Mouse (Mus musculus): Measurements from ENCODE around the gene Adipor1. TPM values are rescaled to one million over a fixed set of nuclear protein-coding genes. Genes with fewer than 3 reads are reported as not detected.
"Not testable (repeated sequence)": the region's sequence is repeated elsewhere in the genome, so short reads cannot be mapped to it uniquely, and the experiment has no call there.

The Adipor1 gene
- total and polyA plus RNA-seq, 2 experiments = 71.5 to 92.7 TPM

DNA sequence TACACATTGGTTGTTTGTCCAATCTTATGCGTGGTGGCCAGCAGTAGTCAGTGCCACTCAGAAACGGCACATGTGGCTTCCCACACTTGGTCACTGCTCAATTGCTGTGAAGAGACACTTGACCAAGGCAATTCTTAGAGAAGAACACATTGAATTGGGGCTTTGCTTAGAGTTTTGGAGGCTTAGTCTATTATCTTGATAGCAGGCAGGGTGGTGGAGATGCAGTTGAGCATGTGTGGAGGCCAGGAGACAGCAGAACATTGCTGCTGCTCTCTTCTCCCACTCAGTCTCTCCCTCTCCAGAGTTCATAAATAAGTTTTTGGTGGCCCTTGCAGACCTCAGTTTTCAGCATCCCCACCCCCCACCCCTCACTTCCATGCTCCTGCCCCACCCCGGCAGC lies 27.2 kb downstream of the Adipor1 start:
- H3K27ac ChIP-seq (replicated peaks; ENCODE audit: insufficient read depth, low read depth, low read length) = no peak overlapping the region
- no peak for DNase-seq (ENCODE audit: extremely low read depth, low read depth, low spot score)
- 94% methylated on average over 3 of the region's 3 CpGs for WGBS
- no peaks in the 10 kb centered on the region for H3K36me3 ChIP-seq (ENCODE audit: control insufficient read depth, insufficient read depth, low read length)
- no peaks in the 10 kb centered on the region for H3K4me1 ChIP-seq (ENCODE audit: control insufficient read depth, insufficient read depth, low read length)
- H3K4me3 ChIP-seq (ENCODE audit: insufficient read depth, low read depth, low read length) = no peak overlapping the region
- no peak for TF ChIP-seq CTCF (IDR thresholded peaks at IDR 0.05; ENCODE audit: low read depth, low read length)
- TF ChIP-seq POLR2A (IDR thresholded peaks at IDR 0.05; ENCODE audit: extremely low read depth, insufficient read depth, low read length) = no peak
- H3K9ac ChIP-seq (ENCODE audit: low read depth, low read length) = no peak overlapping the region
- H3K79me2 ChIP-seq (ENCODE audit: control insufficient read depth, insufficient read depth, low read length) = no peaks in the 10 kb centered on the region
- H3K27me3 ChIP-seq (ENCODE audit: control insufficient read depth, insufficient read depth, low read length) = no peaks in the 10 kb centered on the region

GRCm38 (mm10) chr1:134443288-134443687 lies 28.1 kb downstream of the Adipor1 start:
- not testable (repeated sequence) for H3K27ac ChIP-seq (replicated peaks; ENCODE audit: insufficient read depth, low read depth, low read length); H3K9ac ChIP-seq (ENCODE audit: low read depth, low read length)
- 81% methylated on average over 1 of the region's 1 CpGs for WGBS

GRCm38 (mm10) chr1:134445418-134445817 lies 30.2 kb downstream of the Adipor1 start:
- H3K36me3 ChIP-seq (ENCODE audit: control insufficient read depth, insufficient read depth, low read length) = no peaks in the 10 kb centered on the region
- H3K9ac ChIP-seq (ENCODE audit: low read depth, low read length) = no peak overlapping the region
- TF ChIP-seq POLR2A (IDR thresholded peaks at IDR 0.05; ENCODE audit: extremely low read depth, insufficient read depth, low read length) (no peak), CTCF (IDR thresholded peaks at IDR 0.05; ENCODE audit: low read depth, low read length) (no peak)
- no peaks in the 10 kb centered on the region for H3K79me2 ChIP-seq (ENCODE audit: control insufficient read depth, insufficient read depth, low read length)
- H3K27ac ChIP-seq (replicated peaks; ENCODE audit: insufficient read depth, low read depth, low read length) = no peak overlapping the region
- no peak overlapping the region for H3K4me3 ChIP-seq (ENCODE audit: insufficient read depth, low read depth, low read length)
- 89% methylated on average over 2 of the region's 2 CpGs for WGBS
- no peaks in the 10 kb centered on the region for H3K4me1 ChIP-seq (ENCODE audit: control insufficient read depth, insufficient read depth, low read length)
- no peaks in the 10 kb centered on the region for H3K27me3 ChIP-seq (ENCODE audit: control insufficient read depth, insufficient read depth, low read length)
- DNase-seq (ENCODE audit: extremely low read depth, low read depth, low spot score) = no peak

More at GRCm38 (mm10) chr1:134443288-134443687, 28.1 kb downstream of the Adipor1 start:
- H3K4me1 ChIP-seq (ENCODE audit: control insufficient read depth, insufficient read depth, low read length); H3K27me3 ChIP-seq (ENCODE audit: control insufficient read depth, insufficient read depth, low read length); H3K79me2 ChIP-seq (ENCODE audit: control insufficient read depth, insufficient read depth, low read length); H3K36me3 ChIP-seq (ENCODE audit: control insufficient read depth, insufficient read depth, low read length); DNase-seq (ENCODE audit: extremely low read depth, low read depth, low spot score); H3K4me3 ChIP-seq (ENCODE audit: insufficient read depth, low read depth, low read length): not testable (repeated sequence)

GRCm38 (mm10) chr1:134448537-134448936 lies 33.4 kb downstream of the Adipor1 start:
- H3K4me3 ChIP-seq (ENCODE audit: insufficient read depth, low read depth, low read length); H3K27me3 ChIP-seq (ENCODE audit: control insufficient read depth, insufficient read depth, low read length); H3K9ac ChIP-seq (ENCODE audit: low read depth, low read length); H3K4me1 ChIP-seq (ENCODE audit: control insufficient read depth, insufficient read depth, low read length); H3K79me2 ChIP-seq (ENCODE audit: control insufficient read depth, insufficient read depth, low read length); H3K27ac ChIP-seq (replicated peaks; ENCODE audit: insufficient read depth, low read depth, low read length); H3K36me3 ChIP-seq (ENCODE audit: control insufficient read depth, insufficient read depth, low read length); DNase-seq (ENCODE audit: extremely low read depth, low read depth, low spot score): not testable (repeated sequence)
- 71% methylated on average over 3 of the region's 3 CpGs for WGBS

GRCm38 (mm10) chr1:134450201-134450600 lies 35.0 kb downstream of the Adipor1 start:
- H3K9ac ChIP-seq (ENCODE audit: low read depth, low read length) = no peak overlapping the region
- DNase-seq (ENCODE audit: extremely low read depth, low read depth, low spot score) = peak; percentile 77
- H3K36me3 ChIP-seq (ENCODE audit: control insufficient read depth, insufficient read depth, low read length) = no peaks in the 10 kb centered on the region
- TF ChIP-seq POLR2A (IDR thresholded peaks at IDR 0.05; ENCODE audit: extremely low read depth, insufficient read depth, low read length) (no peak), CTCF (IDR thresholded peaks at IDR 0.05; ENCODE audit: low read depth, low read length) (no peak)
- no peaks in the 10 kb centered on the region for H3K79me2 ChIP-seq (ENCODE audit: control insufficient read depth, insufficient read depth, low read length)
- no peak overlapping the region for H3K4me3 ChIP-seq (ENCODE audit: insufficient read depth, low read depth, low read length)
- H3K27me3 ChIP-seq (ENCODE audit: control insufficient read depth, insufficient read depth, low read length) = no peaks in the 10 kb centered on the region
- WGBS = 55% methylated on average over 4 of the region's 4 CpGs
- H3K27ac ChIP-seq (replicated peaks; ENCODE audit: insufficient read depth, low read depth, low read length) = no peak overlapping the region
- H3K4me1 ChIP-seq (ENCODE audit: control insufficient read depth, insufficient read depth, low read length) = no peaks in the 10 kb centered on the region; the same call in 1 of the 2 replicates

DNA sequence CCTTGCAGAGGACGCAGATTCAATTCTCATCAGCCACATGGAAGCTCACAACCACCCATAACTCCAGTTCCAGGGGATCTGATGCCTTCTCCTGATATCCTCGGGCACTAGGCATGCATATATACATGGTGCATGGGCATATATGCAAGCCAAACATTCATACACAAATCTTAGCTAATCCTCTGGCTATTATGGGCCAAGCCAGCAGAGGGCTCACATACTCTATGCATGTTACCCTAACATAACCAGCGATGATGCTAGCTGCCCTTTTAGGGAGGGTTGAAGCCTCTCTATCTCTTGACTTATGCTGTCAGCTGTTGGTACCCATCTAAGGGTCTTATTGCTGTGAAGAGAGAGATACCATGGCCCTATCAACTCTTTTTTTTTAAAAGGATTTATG lies 35.8 kb downstream of the Adipor1 start:
- TF ChIP-seq CTCF (IDR thresholded peaks at IDR 0.05; ENCODE audit: low read depth, low read length) (peak; percentile 29; the same call in 1 of the 2 replicates), POLR2A (IDR thresholded peaks at IDR 0.05; ENCODE audit: extremely low read depth, insufficient read depth, low read length) (no peak)
- Histone ChIP-seq H3K9ac (ENCODE audit: low read depth, low read length) (no peak overlapping the region), H3K4me1 (ENCODE audit: control insufficient read depth, insufficient read depth, low read length) (peaks cover 1% of the 10 kb centered on the region; the same call in 1 of the 2 replicates), H3K27ac (replicated peaks; ENCODE audit: insufficient read depth, low read depth, low read length) (no peak overlapping the region), H3K36me3 (ENCODE audit: control insufficient read depth, insufficient read depth, low read length) (no peaks in the 10 kb centered on the region), H3K79me2 (ENCODE audit: control insufficient read depth, insufficient read depth, low read length) (peaks cover 4% of the 10 kb centered on the region; the same call in 1 of the 2 replicates), H3K4me3 (ENCODE audit: insufficient read depth, low read depth, low read length) (no peak overlapping the region), H3K27me3 (ENCODE audit: control insufficient read depth, insufficient read depth, low read length) (no peaks in the 10 kb centered on the region)
- no peak for DNase-seq (ENCODE audit: extremely low read depth, low read depth, low spot score)
- WGBS = 37% methylated on average over 3 of the region's 3 CpGs

Measured in liver, adult 2 months (tissue).